Mouse (Mus musculus) heart, adult 2 months (tissue): Measurements from ENCODE around the gene Bcar3.
A peak's percentile ranks its signal among the peaks of the same experiment; 100 is the strongest.

ENCODE experiments used
- CTCF ChIP-seq: fragments of 200-600 bp; IDR thresholded peaks from 2 replicates; pipeline ENCODE4 v1.8.1; 2022; ENCODE audit warnings: antibody characterized with exemption, mild to moderate bottlenecking, moderate library complexity
- POLR2A ChIP-seq: fragments of 200-500 bp; IDR thresholded peaks from 2 replicates; pipeline ENCODE4 v1.6.1; 2011; ENCODE audit warnings: mild to moderate bottlenecking, low read depth, low read length, control low read depth; ENCODE audit not compliant: insufficient read depth

DNA sequence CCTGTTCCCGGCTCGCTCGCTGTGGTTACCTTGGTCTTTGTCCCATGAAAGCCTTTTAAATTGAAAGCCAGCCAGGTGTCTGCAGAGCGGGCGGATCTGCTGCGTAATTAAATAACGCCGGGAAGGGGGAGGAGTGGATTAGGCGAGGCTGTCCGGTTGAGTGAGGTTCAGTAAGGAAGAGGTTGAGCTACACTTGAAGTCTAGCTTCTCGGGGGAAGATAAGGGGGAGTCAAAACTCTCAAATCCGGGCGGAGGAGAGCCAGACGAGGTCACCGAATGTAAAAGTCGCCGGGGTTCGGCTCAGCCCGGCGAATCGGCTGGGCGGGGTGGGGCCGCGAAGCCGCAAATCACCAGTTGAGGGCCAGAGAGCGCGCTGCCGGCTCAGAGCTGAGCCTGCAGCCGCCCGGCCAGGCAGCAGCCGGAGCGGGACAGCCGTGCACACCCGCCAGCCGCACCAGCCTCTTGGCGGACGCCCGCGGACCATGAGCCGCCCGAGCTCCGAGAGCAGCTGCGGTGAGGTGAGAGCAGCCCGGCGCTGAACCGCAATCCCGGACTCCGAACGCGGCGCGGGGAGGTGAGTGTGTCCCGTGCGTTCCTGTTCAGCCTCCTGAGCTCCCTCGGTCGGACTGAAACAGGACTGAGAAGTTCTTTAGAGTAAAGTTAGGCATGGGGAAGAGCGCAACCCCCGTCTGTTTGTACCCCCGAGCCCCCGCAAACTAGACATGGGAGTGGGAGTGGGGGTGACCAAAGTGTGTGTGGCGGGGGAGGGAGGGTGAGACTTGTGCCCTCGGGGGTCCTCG, 125.9 kb downstream of the Bcar3 start:
- TF ChIP-seq POLR2A, result peak; percentile 64
- TF ChIP-seq CTCF, result peak; percentile 50
